Mouse (Mus musculus) bone marrow, adult 2 months (tissue): ENCODE data around the gene Slc51b. TPM values are rescaled to one million over a fixed set of nuclear protein-coding genes. Genes with fewer than 3 reads are reported as not detected.

Experiments used
- H3K27ac ChIP-seq: fragments of 200-500 bp; 2 replicates; pipeline ENCODE4 v1.5.1; 2012; ENCODE audit warnings: low read depth, mild to moderate bottlenecking, control low read depth, inconsistent platforms, low read length; ENCODE audit not compliant: control insufficient read depth, poor library complexity, insufficient read depth
- H3K4me1 ChIP-seq: fragments of 200-500 bp; 2 replicates; pipeline ENCODE4 v1.6.1; 2011; ENCODE audit warnings: low read length; ENCODE audit not compliant: control insufficient read depth, insufficient read depth
- H3K4me3 ChIP-seq: fragments of 200-500 bp; replicated peaks from 2 replicates; pipeline ENCODE3; 2011; ENCODE audit warnings: mild to moderate bottlenecking, low read depth, low read length, control low read depth; ENCODE audit not compliant: control insufficient read depth
- CTCF ChIP-seq: fragments of 200-500 bp; IDR thresholded peaks from 2 replicates; pipeline ENCODE4 v1.5.1; 2011; ENCODE audit warnings: low read length, control low read depth; ENCODE audit not compliant: control insufficient read depth, insufficient read depth
- POLR2A ChIP-seq: fragments of 200-500 bp; IDR thresholded peaks from 2 replicates; pipeline ENCODE4 v1.6.1; 2011; ENCODE audit warnings: low read depth, mild to moderate bottlenecking, control low read depth, low read length, borderline replicate concordance; ENCODE audit not compliant: control insufficient read depth
- WGBS: fragments of 180-500 bp; shearing (Covaris S2); methylation state at CpG from one replicate; pipeline ENCODE4 v1.1.7; 2018; 5-methylcytosine and 5-hydroxymethylcytosine counted together
- polyA plus RNA-seq: library from polyadenylated mRNA; stranded (reverse); fragments of >200 nt; gene quantifications from 2 replicates; pipeline ENCODE4 v1.2.4, GENCODE M21; 2011; ENCODE audit warnings: low replicate concordance; ENCODE audit not compliant: missing spikeins, insufficient read depth, insufficient read length

Slc51b gene
- polyA plus RNA-seq, 1 experiment: not detected

DNA sequence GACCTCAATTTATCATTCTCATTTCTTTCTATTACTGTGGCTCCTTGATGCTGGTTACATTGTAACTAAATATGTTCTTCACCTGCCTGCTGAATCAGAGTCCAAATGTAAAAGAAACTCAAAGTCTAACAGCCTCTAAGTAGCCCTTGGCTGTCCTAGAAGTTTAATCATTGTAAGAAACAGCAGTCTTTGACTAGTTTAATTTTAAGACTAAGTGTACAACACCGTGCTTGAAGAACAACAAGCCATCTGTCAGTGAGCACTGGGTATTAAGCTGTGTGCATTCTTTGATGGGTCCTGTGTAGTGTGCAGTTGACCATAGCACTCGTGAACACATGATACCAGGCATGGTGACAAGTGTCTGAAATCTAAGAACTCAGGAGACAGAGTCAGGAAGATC is 4.8 kb upstream of the Slc51b start:
- WGBS: 71% methylated on average over 2 of the region's 2 CpGs
- no peak for TF ChIP-seq CTCF
- TF ChIP-seq POLR2A: no peak
- peaks cover 4% of the 10 kb centered on the region for H3K4me1 ChIP-seq
- H3K27ac ChIP-seq: no peak overlapping the region
- H3K4me3 ChIP-seq: no peak overlapping the region

DNA sequence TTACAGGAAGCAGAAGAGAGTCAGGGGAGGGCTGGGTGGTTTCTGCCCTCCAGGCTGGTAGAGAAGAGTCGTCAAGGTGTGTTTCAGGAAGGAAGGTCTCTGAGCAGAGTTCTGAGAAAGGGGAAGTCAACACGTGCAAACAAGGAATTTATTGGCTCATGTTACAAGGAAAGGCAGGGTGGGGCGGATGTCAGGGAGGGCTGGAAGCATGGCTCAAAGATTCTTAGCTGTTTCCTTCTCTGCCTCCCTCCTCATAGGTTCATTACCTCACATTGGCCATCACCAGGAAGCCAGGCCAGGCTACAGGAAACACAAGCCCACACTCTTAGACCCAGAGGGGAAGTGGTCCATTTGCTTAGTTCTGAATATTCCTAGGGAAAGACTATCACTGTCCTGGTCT is 1.6 kb upstream of the Slc51b start:
- Histone ChIP-seq H3K27ac (no peak overlapping the region), H3K4me3 (no peak overlapping the region), H3K4me1 (peaks cover 4% of the 10 kb centered on the region)
- no peak for TF ChIP-seq POLR2A
- no peak for TF ChIP-seq CTCF
- 9% methylated on average over 3 of the region's 3 CpGs for WGBS

DNA sequence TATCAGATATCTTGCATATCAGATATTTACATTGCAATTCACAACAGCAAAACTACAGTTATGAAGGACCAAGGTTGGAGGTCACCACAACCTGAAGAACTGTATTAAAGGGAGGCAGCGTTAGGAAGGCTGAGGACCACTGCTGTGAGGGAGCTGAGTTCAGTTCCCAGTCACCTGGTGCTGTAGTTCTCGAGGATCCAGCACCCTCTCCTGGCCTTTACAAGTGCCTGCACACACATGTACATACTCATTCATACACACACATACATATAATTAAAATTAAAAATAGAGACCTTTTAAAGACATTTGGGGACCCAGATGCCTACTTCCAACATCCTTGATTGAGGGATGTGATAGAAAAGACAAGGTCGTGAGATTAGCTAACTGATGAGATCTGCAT is 3.1 kb downstream of the Slc51b start:
- Histone ChIP-seq H3K4me3 (no peak overlapping the region), H3K4me1 (peaks cover 4% of the 10 kb centered on the region), H3K27ac (no peak overlapping the region)
- WGBS: 71% methylated on average over 3 of the region's 3 CpGs
- no peak for TF ChIP-seq POLR2A
- TF ChIP-seq CTCF: no peak

DNA sequence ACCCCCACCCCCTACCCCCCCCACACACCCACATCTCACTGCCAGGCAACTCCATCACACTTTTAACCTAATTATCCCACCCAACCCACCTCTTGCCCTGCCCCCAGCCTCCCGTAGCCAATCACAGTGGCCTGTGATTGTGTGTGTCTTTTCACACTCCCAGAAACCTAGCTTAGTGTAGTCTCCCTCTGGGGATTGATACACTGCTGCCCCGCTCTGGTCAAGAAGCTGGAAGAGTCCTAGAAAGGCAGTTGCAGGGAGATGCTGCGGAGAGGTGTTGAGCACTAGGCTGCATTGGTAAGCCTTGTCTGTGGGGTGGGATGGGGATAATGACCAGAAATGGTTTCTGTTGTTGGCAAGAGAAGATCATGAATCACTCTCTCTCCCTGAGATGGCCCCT is 5.0 kb downstream of the Slc51b start:
- TF ChIP-seq CTCF (no peak), POLR2A (no peak)
- 80% methylated on average over 3 of the region's 3 CpGs for WGBS

DNA sequence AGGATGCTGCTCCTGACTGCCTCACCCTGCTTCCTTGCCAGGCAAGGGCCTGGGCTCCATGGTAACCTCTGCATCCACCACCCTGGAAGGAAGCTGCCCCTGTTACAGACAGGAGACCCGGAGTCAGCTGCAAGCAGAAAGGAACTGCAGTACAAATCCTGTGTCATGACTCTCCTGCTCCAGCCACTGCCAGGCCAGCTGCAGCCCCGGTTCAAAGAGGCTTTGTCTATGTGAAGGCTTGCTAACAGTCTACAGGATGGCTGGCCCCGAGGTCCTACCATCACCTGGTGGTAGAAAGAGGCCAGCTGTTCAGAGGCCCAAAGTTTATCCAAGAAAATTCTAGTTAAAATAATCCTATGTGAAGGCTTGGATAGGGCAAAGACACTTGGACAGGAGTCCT is 11.4 kb downstream of the Slc51b start:
- WGBS: 65% methylated on average over 3 of the region's 3 CpGs

More for the DNA sequence above, 5.0 kb downstream of the Slc51b start:
- Histone ChIP-seq H3K27ac (no peak overlapping the region), H3K4me3 (no peak overlapping the region), H3K4me1 (no peaks in the 10 kb centered on the region)

DNA sequence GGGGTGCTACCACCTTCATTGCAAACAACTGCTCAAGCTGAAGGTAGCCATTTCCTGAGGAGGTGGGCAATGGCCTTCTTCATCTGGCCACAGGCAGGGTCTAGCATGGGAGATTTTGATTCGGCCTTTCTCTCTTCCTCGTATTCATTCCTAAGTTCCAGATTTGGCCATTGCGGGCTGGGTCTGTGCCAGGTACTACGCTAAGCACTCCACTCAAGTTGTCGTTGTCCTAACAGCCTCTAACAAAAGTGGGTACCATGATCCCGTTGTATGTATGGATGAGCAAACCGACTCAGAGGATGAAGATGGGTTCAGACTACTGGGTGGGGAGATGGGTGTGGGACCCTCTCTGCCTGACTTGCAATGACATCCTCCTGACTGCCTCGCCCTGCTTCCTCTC is 12.4 kb downstream of the Slc51b start:
- TF ChIP-seq CTCF (no peak), POLR2A (no peak)
- Histone ChIP-seq H3K27ac (no peak overlapping the region), H3K4me3 (no peak overlapping the region), H3K4me1 (no peaks in the 10 kb centered on the region; the same call in 1 of the 2 replicates)
- 89% methylated on average over 8 of the region's 8 CpGs for WGBS

More for the DNA sequence above, 11.4 kb downstream of the Slc51b start:
- Histone ChIP-seq H3K27ac (no peak overlapping the region), H3K4me1 (no peaks in the 10 kb centered on the region; the same call in 1 of the 2 replicates), H3K4me3 (no peak overlapping the region)
- TF ChIP-seq POLR2A (no peak), CTCF (no peak)

DNA sequence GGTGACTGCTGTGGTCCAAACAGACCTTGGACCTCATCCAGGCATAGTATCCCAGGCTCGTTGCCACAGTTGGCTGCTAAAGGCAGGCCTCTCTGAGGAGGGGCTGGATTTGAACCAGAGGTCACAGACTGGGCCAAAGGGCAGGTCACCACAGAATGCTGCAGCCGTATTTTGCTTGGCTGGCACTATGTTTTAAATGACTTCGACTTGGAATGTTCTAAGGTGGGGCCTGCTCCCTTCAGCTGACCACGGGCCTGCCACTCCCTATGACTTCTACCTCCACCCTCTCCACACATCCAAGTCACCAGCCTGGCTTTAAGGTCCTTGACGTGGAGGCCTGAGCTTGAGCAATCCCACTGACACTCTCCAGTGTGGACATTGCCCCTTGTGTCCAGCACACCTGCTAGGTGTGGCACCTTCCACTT is 13.9 kb downstream of the Slc51b start:
- Histone ChIP-seq H3K4me1 (no peaks in the 10 kb centered on the region; the same call in 1 of the 2 replicates), H3K27ac (no peak overlapping the region), H3K4me3 (no peak overlapping the region)
- 65% methylated on average over 5 of the region's 5 CpGs for WGBS
- TF ChIP-seq CTCF: no peak
- no peak for TF ChIP-seq POLR2A

DNA sequence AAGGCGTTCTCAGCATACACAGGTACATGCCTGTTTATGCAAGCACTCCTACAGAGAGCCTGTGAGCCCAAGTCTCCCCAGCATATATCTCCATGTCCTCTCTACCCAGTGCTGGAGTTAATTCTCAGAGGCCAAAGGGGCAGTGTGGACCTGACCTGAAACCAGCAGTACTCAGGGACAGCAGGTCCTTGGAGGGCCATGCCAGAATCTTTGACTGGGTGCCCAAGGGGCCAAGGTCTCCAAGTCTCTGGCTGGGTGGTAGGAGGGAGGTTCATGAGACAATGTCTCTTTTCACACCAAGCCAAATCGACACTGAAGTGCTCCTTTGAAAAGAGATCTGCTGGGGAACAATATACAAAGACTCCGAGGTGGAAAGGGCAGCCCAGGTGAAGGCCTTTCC is 14.9 kb downstream of the Slc51b start:
- H3K4me3 ChIP-seq: no peak overlapping the region
- 73% methylated on average over 3 of the region's 3 CpGs for WGBS
- no peak overlapping the region for H3K27ac ChIP-seq
- H3K4me1 ChIP-seq: no peaks in the 10 kb centered on the region; the same call in 1 of the 2 replicates
- TF ChIP-seq POLR2A: no peak
- no peak for TF ChIP-seq CTCF

DNA sequence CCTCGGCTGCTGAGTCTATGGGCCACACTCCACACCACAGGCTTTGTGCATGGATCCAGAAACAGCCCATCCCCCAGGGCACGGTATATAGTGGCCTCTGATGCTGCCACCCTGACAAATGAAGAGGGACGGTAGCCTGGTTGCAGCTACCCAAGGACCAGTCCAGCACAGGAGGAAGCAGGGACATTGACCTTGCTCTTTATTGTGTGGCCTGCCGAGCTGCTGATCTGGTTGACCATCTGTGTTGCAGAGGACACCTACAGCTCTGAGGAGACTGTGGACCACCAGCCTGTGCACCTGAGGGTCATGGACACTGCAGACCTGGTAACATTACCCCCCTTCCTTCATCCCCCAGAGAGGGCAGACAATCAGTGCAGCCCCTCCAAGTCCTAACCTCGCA is 15.4 kb downstream of the Slc51b start:
- Histone ChIP-seq H3K27ac (no peak overlapping the region), H3K4me3 (no peak overlapping the region), H3K4me1 (no peaks in the 10 kb centered on the region; the same call in 1 of the 2 replicates)
- WGBS: 81% methylated on average over 5 of the region's 5 CpGs
- no peak for TF ChIP-seq CTCF
- TF ChIP-seq POLR2A: no peak
